7 mouse cellular contexts compared by ENCODE assay signal in genomic region chr2:113847678-113848244, GRCm38 (mm10). TPM values are rescaled to one million over a fixed set of nuclear protein-coding genes. Genes with fewer than 3 reads are reported as not detected.
A peak's percentile ranks its signal among the peaks of the same experiment; 100 is the strongest.
DNase-seq lines count a peak whose midpoint lies in the region; ATAC-seq and TF ChIP-seq lines count a peak whose summit lies in the region.

No protein-coding gene starts in this region.

- DNase-seq in liver, adult 2 months (ENCODE audit: extremely low read depth, low read depth, low spot score): no peak
- DNase-seq in liver (no peak), Patski (ENCODE audit: low read depth, low spot score) (no peak)
- no peak for DNase-seq in cerebellum, adult 11 months

- in situ Hi-C loops in Patski (cut with MboI; ENCODE audit: low pct_unique_long_range_greater_than_20kb): no loop called here

- POLR2A ChIA-PET in Patski (lab: Charles Lee): interaction anchor here (0.7 to 1.1 kb wide), 2 partner anchors 8 to 19 kb away, joined by 3 read pairs; partner anchors contain the start of gene Scg5

- peaks cover 7% of the 10 kb centered on the region; the same call in 1 of the 2 replicates for H3K4me1 ChIP-seq in liver, adult 2 months (ENCODE audit: control insufficient read depth, insufficient read depth, low read length)
- peaks cover 35% of the 10 kb centered on the region for H3K4me1 ChIP-seq in forebrain, embryonic 13.5 days
- peaks cover 21% of the 10 kb centered on the region for H3K4me1 ChIP-seq in limb, embryonic 12.5 days (replicated peaks)
- peaks cover 10% of the 10 kb centered on the region for H3K4me1 ChIP-seq in neural tube, embryonic 15.5 days

- no peaks in the 10 kb centered on the region for H3K9me3 ChIP-seq in forebrain, embryonic 13.5 days (replicated peaks)
- no peaks in the 10 kb centered on the region for H3K9me3 ChIP-seq in limb, embryonic 12.5 days
- no peaks in the 10 kb centered on the region for H3K9me3 ChIP-seq in neural tube, embryonic 15.5 days (replicated peaks)

- H3K27me3 ChIP-seq in liver, adult 2 months (ENCODE audit: control insufficient read depth, insufficient read depth, low read length): no peaks in the 10 kb centered on the region
- no peaks in the 10 kb centered on the region for H3K27me3 ChIP-seq in Patski
- H3K27me3 ChIP-seq in forebrain, embryonic 13.5 days: no peaks in the 10 kb centered on the region
- no peaks in the 10 kb centered on the region for H3K27me3 ChIP-seq in limb, embryonic 12.5 days
- no peaks in the 10 kb centered on the region for H3K27me3 ChIP-seq in neural tube, embryonic 15.5 days (replicated peaks)

- H3K27ac ChIP-seq in liver, adult 2 months (replicated peaks; ENCODE audit: insufficient read depth, low read depth, low read length): no peak overlapping the region
- H3K27ac ChIP-seq in forebrain, embryonic 13.5 days: peak overlapping the region; percentile 44
- H3K27ac ChIP-seq in limb, embryonic 12.5 days: peak overlapping the region; percentile 83
- H3K27ac ChIP-seq in neural tube, embryonic 15.5 days (replicated peaks): no peak overlapping the region

- peak overlapping the region; percentile 95 for H3K4me3 ChIP-seq in liver, adult 2 months (ENCODE audit: insufficient read depth, low read depth, low read length)
- H3K4me3 ChIP-seq in forebrain, embryonic 13.5 days: peak overlapping the region; percentile 79
- H3K4me3 ChIP-seq in limb, embryonic 12.5 days (replicated peaks): peak overlapping the region; percentile 81
- H3K4me3 ChIP-seq in neural tube, embryonic 15.5 days (replicated peaks): peak overlapping the region; percentile 68

- WGBS in liver, adult 2 months: under 1% methylated on average over 24 of the region's 24 CpGs
- WGBS in forebrain, embryonic 13.5 days: under 1% methylated on average over 24 of the region's 24 CpGs
- under 1% methylated on average over 24 of the region's 24 CpGs for WGBS in limb, embryonic 12.5 days
- WGBS in neural tube, embryonic 15.5 days: under 1% methylated on average over 24 of the region's 24 CpGs

- TF ChIP-seq CTCF in liver, adult 2 months (IDR thresholded peaks at IDR 0.05; ENCODE audit: low read depth, low read length): no peak
- TF ChIP-seq CTCF in Patski (IDR thresholded peaks at IDR 0.05): no peak

- CTCF ChIA-PET in Patski (lab: Charles Lee): interaction anchor here (1.3 to 1.4 kb wide), 2 partner anchors 8 to 215 kb away, joined by 3 to 4 read pairs; no protein-coding TSS in a partner anchor

- H3K36me3 ChIP-seq in liver, adult 2 months (ENCODE audit: control insufficient read depth, insufficient read depth, low read length): no peaks in the 10 kb centered on the region
- H3K36me3 ChIP-seq in forebrain, embryonic 13.5 days (ENCODE audit: poor library complexity, severe bottlenecking): peaks cover 5% of the 10 kb centered on the region; the same call in 1 of the 2 replicates
- H3K36me3 ChIP-seq in limb, embryonic 12.5 days: peaks cover 20% of the 10 kb centered on the region
- no peaks in the 10 kb centered on the region for H3K36me3 ChIP-seq in neural tube, embryonic 15.5 days

- H3K79me2 ChIP-seq in liver, adult 2 months (ENCODE audit: control insufficient read depth, insufficient read depth, low read length): no peaks in the 10 kb centered on the region; the same call in 1 of the 2 replicates

- ATAC-seq in Patski: peak; percentile 55
- peak; percentile 2 for ATAC-seq in forebrain, embryonic 13.5 days
- 0 out of 2 replicates have a peak, but pooled peaks have one; percentile 1 for ATAC-seq in limb, embryonic 12.5 days (ENCODE audit: insufficient number of reproducible peaks, insufficient read depth, low FRiP score, low TSS enrichment, low read depth)
- no peak for ATAC-seq in neural tube, embryonic 15.5 days (ENCODE audit: low FRiP score)

- TF ChIP-seq POLR2A in liver, adult 2 months (IDR thresholded peaks at IDR 0.05; ENCODE audit: extremely low read depth, insufficient read depth, low read length): no peak

- H3K9ac ChIP-seq in liver, adult 2 months (ENCODE audit: low read depth, low read length): peak overlapping the region; percentile 80
- H3K9ac ChIP-seq in forebrain, embryonic 13.5 days: peak overlapping the region; percentile 77
- H3K9ac ChIP-seq in limb, embryonic 12.5 days (replicated peaks): peak overlapping the region; percentile 77
- peak overlapping the region; percentile 60 for H3K9ac ChIP-seq in neural tube, embryonic 15.5 days (replicated peaks)

- H3K4me2 ChIP-seq in forebrain, embryonic 13.5 days: peak overlapping the region; percentile 81
- H3K4me2 ChIP-seq in limb, embryonic 12.5 days: peak overlapping the region; percentile 73
- H3K4me2 ChIP-seq in neural tube, embryonic 15.5 days: peak overlapping the region; percentile 99

RNA-seq across cellular contexts. Expression of gene Arhgap11a, which starts 0.7 kb away (rescaled TPM):
- 0.55 and 1.0 TPM in 2 replicates for total RNA-seq in liver, adult 2 months (2014; rRNA removed)
- 0.19 and 0.21 TPM in 2 replicates for polyA plus RNA-seq in liver, adult 2 months (2012; rRNA removed)
- polyA plus RNA-seq in Patski (2021): 30.1 TPM
- polyA plus RNA-seq in forebrain, embryonic 13.5 days (2015; fragmentation: Nextera tagmentation; extraction: Ambion mirVana): 41.4 and 46.8 TPM in 2 replicates
- polyA plus RNA-seq in limb, embryonic 12.5 days (2016; fragmentation: Nextera tagmentation; extraction: Ambion mirVana): 44.3 and 44.5 TPM in 2 replicates
- 3.4 and 7.7 TPM in 2 replicates for polyA plus RNA-seq in neural tube, embryonic 15.5 days (2015; fragmentation: Nextera tagmentation; extraction: Ambion mirVana)

RNA-seq across cellular contexts. Expression of gene Scg5, which starts 18.8 kb away (rescaled TPM):
- total RNA-seq in liver, adult 2 months (2014; rRNA removed): 0.20 TPM in 1 of 2 replicates, not detected in the other
- 0.07 TPM in 1 of 2 replicates, not detected in the other for polyA plus RNA-seq in liver, adult 2 months (2012; rRNA removed)
- polyA plus RNA-seq in Patski (2021): 0.24 TPM
- 132 and 136 TPM in 2 replicates for polyA plus RNA-seq in forebrain, embryonic 13.5 days (2015; fragmentation: Nextera tagmentation; extraction: Ambion mirVana)
- 1.2 and 1.6 TPM in 2 replicates for polyA plus RNA-seq in limb, embryonic 12.5 days (2016; fragmentation: Nextera tagmentation; extraction: Ambion mirVana)
- polyA plus RNA-seq in neural tube, embryonic 15.5 days (2015; fragmentation: Nextera tagmentation; extraction: Ambion mirVana): 219 and 269 TPM in 2 replicates

Comparison
In these comparisons a context has a peak if more than half of its experiments do, and no peak if none do; other contexts are left out.
1. H3K27ac ChIP-seq: peak in forebrain, embryonic 13.5 days (single experiment) and limb, embryonic 12.5 days (single experiment); none in liver, adult 2 months (single experiment) and neural tube, embryonic 15.5 days (single experiment).
2. RNA of gene Scg5, which starts 18.8 kb away (polyA plus RNA-seq): 219 to 269 TPM in neural tube, embryonic 15.5 days and 132 to 136 TPM in forebrain, embryonic 13.5 days; 1.2 to 1.6 TPM in limb, embryonic 12.5 days, 0.24 TPM in Patski (single experiment) and 0.07 TPM in liver, adult 2 months; every median in the first group is over 10 times any median in the second.
3. Peak in every context shown above with its lines, with median percentiles within 50 percentile points of each other: H3K4me3 ChIP-seq, H3K9ac ChIP-seq and H3K4me2 ChIP-seq.